Mouse (Mus musculus) monocyte, adult 5-6 weeks (primary cell): ENCODE data around the gene Ptpn14. TPM values are rescaled to one million over a fixed set of nuclear protein-coding genes. Genes with fewer than 3 reads are reported as not detected.

Experiments
- ATAC-seq: fragments of 153-309, 156-312 bp; replicated peaks from 2 replicates; pipeline ENCODE4 v1.8.0; 2017; ENCODE audit warnings: mild to moderate bottlenecking; ENCODE audit not compliant: low TSS enrichment, insufficient number of reproducible peaks, severe bottlenecking, poor library complexity, low FRiP score
- total RNA-seq: library from RNA; stranded (forward); fragments of 200-1000, 200-491, 200-594 nt; gene quantifications from 3 replicates; pipeline ENCODE4 v1.2.3, GENCODE M21; 2017

Gene Ptpn14
- total RNA-seq, 1 experiment from 2014 or later = 0.95 TPM

GRCm38 (mm10) chr1:189846319-189846718 lies 118.3 kb downstream of the Ptpn14 start:
- no peak for ATAC-seq

GRCm38 (mm10) chr1:189849550-189849949 lies 121.5 kb downstream of the Ptpn14 start:
- no peak for ATAC-seq

DNA sequence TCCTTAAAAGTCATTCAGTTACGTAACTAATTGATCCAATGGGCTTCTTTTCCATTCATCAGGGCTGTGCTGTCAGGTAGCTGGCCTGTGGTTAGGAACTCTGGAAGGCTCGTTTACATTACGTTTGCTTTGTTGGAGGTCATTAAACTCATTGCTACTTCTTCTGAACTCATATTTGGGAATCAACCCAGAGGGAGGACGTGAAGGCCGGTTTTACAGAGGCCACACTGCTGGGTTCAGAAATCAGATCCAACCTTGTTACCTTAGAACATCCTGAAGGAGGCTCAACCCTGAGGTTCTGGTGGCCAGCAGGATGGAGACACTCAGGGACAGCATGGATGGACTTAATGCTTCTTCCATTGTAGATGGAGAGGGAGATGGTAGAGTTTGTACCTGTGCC lies 124.0 kb downstream of the Ptpn14 start:
- no peak for ATAC-seq

GRCm38 (mm10) chr1:189852456-189852855 lies 124.4 kb downstream of the Ptpn14 start:
- ATAC-seq = no peak

DNA sequence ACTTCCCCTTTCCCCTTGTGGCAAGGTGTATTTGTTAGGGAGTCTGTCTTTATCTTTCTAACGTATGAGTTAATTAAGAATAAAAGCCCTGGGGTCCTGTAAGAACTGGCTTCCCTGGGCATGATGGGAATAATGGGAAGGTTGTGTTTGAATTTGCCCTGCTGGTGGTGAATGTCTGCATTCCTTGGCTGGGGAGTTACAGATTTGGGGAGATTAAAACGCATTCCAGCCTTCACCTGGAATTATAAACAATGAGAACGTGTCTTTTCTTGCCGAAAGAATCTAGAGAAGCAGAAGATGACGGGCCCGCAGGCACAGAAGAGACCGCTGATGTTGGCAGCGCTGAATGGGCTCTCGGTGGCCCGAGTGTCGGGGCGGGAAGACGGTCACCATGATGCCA lies 126.6 kb downstream of the Ptpn14 start:
- no peak for ATAC-seq

GRCm38 (mm10) chr1:189855739-189856138 lies 127.7 kb downstream of the Ptpn14 start:
- ATAC-seq = no peak

DNA sequence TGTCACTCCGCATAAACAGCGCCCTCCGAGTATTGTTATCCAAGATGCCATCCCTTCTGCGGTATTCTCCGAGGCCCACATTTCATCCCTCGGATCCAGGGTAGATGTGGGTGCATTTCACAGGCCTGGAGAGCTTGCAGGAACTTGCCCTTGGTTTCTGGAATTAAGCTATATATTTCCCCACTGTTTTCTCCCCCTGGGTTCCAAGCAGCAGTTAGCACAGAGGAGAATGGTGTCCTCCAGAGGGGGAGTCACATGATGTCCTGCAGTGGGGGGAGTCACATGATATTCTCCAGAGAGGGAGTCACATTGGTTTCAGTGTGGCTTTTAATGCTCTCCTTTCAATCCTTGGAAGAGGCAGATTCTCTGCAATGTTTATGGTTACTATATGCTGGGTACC lies 130.3 kb downstream of the Ptpn14 start:
- no peak for ATAC-seq

DNA sequence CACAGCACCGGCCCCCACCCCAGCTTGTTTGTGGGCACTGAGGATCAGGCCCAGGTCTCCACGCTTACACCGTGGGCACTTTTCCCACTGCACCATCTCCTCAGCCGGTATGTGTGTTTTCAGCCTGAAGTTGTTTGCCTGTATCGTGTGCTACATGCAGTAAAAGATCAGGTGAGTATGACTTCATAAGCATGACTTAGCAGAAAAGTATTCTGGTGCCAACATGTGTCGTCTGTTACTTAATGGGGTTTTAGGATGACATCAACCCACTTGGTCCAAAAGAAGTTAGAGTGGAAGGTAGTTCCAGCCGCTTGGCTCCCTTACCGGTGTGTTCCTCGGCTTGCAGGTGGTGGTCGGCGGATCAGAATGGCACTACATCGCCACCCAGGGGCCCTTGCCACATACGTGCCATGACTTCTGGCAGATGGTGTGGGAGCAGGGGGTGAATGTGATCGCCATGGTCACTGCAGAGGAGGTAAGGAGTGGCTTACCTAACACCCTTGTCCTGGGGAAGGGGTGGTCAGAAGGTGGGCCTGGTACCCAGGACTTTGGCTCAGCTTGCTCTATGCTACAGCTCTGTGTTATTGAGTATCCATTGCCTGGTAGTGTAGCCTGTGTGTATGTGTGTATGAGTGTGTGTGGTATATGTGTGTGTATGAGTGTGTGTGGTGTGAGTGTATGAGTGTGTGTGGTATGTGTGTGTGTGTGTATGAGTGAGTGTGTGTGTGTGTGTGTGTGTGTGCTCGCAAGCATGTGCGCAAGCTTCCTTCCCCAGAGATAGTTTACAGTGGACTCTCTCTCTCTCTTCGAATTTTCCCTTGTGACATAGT lies 132.3 kb downstream of the Ptpn14 start:
- no peak for ATAC-seq

DNA sequence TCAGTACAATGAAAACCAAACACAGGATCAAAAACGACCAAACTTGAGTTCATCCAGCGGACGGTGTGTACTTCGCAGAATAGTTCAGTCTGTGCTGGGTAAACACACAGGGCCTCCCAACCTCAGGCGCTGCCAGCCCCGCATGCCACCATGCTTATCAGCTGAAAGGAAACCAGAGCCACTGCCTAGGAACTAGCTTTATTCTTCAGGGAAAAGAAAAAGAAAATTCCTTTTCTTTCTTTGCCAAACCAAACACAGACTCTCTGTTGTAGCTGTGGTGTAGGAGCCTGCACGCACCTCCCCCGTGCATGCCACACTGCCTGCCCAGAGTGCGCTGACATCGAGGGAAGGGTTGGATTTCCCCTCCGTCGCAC lies 132.9 kb downstream of the Ptpn14 start:
- ATAC-seq = no peak

DNA sequence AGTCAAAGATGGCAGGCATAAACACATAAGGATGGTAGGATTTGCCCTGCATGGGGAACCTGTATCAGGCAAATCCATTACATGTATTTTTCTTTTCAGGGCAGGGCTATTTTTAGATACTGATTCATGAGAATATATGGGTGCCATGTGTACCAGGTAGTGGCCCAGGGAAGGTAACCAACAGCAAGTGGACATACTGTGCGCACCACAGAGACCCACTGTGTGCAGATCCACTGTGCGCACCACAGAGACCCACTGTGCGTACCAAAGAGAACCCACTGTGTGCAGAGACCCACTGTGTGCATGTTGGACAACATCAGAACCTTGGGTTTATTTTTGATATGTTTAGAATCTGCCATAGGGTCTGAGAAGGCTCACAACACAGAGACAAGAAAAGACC lies 135.7 kb downstream of the Ptpn14 start:
- no peak for ATAC-seq

DNA sequence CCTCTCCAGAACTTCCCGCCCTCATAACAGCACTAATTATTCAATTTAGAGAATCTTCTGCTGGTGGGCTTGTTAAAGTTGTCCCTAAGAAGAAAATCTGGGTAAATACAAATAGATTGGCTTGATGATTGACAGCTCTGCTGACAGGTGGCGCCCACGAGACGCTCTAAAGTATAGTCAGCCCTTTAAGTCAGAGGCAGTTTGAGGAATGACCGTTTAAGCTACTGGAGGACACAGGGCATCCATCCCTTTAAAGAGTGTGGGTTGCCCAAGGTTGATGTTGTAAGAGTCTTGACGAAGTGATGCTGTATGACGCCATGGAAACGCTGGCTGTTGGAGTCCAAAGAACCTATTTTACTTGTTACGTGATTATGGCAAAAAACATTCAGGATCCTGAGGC lies 136.2 kb downstream of the Ptpn14 start:
- no peak for ATAC-seq

DNA sequence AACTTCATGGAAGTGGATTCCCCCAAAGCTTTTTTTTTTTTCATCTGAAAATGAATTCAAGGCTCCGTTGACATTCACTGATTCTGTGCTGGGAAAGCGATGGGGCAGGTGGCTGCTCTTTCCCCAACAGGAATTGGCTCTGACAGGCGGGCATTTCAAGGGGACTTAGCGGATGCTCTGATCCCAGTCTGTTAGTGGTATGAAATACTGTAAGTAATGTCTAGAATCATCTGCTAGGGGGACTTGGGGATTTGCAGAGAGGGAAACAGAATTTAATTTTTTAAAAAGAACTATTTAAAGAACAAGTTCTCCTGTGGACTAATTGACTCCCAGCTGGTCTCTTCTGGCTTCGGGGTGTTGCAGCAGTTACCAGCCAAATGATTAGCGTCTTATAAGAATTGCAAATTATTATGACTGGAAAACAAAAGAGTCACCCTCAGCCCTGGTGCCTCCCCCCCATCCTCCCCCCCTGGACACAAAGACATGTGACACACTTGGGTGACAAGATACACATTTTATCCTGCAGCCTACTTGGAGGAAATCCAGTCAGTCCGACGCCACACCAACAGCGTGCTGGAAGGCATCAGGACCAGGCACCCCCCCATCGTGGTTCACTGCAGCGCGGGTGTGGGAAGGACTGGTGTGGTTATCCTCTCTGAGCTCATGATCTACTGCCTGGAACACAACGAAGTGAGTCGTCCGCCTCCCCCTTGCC lies 136.9 kb downstream of the Ptpn14 start:
- ATAC-seq = no peak

DNA sequence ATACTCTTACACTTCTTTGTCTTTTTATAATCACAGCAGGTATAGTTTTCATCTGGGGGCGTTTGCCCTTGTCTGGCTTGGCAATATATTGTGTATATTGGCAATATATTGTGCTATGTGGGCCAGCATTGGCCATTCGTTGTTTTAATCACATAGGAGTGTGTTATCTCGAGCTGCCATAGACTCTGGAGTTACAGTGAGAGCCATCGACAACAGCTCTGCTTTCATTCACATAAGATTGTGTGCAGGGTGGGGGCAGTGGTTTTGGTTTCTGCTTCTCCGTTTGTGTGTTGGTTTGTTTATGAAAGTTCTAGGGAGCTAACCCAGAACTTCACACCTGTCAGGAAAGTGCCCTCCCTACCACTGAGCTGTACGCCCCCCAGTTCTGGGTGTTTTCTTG lies 138.6 kb downstream of the Ptpn14 start:
- no peak for ATAC-seq

- ATAC-seq = no peak
Measured at GRCm38 (mm10) chr1:189867034-189867433, 139.0 kb downstream of the Ptpn14 start.

GRCm38 (mm10) chr1:189867497-189867896 lies 139.4 kb downstream of the Ptpn14 start:
- ATAC-seq = no peak

GRCm38 (mm10) chr1:189868036-189868435 lies 140.0 kb downstream of the Ptpn14 start:
- ATAC-seq = no peak

- ATAC-seq = no peak
Measured at GRCm38 (mm10) chr1:189869651-189870270, 141.7 kb downstream of the Ptpn14 start.

- ATAC-seq = no peak
Measured at GRCm38 (mm10) chr1:189870539-189870938, 142.5 kb downstream of the Ptpn14 start.

GRCm38 (mm10) chr1:189871625-189872024 lies 143.6 kb downstream of the Ptpn14 start:
- ATAC-seq = no peak

- no peak for ATAC-seq
Measured at GRCm38 (mm10) chr1:189872050-189872449, 144.0 kb downstream of the Ptpn14 start.
